Mouse (Mus musculus): Measurements from ENCODE around the gene Olfr1298.

Olfr1298 gene

GRCm38 (mm10) chr2:111649101-111649500, at the start of gene Olfr1298:
Gene Olfr1298, minus strand, starts transcription at chr2:111649201.
- DNase-seq: no peak

GRCm38 (mm10) chr2:111661119-111661518, 12.1 kb upstream of the Olfr1298 start, which contains the start of gene Olfr1299:
Gene Olfr1299, plus strand, starts transcription at chr2:111661419.
- DNase-seq: no peak

- DNase-seq: no peak
These were observed 22.6 kb downstream of the Olfr1298 start, which contains the start of gene Olfr1297 for GRCm38 (mm10) chr2:111626397-111626796. Gene Olfr1297, minus strand, starts transcription at chr2:111626497.
